Mouse (Mus musculus) liver, postnatal 0 days (tissue): Measurements from ENCODE around the gene Mov10l1. TPM values are rescaled to one million over a fixed set of nuclear protein-coding genes. Genes with fewer than 3 reads are reported as not detected.

Source experiments
- ATAC-seq: fragments of 200-750 bp; cut with Nextera tagmentation; 2 replicates; pipeline ENCODE4 v1.8.0; 2017; ENCODE audit warnings: mild to moderate bottlenecking, moderate library complexity
- DNase-seq: peaks from one replicate; pipeline ENCODE4 v3.0.0-alpha.2; 2016
- H3K27ac ChIP-seq: fragments of 300-500 bp; sonication (generic); 2 replicates; pipeline ENCODE4 v1.5.1; 2014; ENCODE audit warnings: antibody characterized with exemption, moderate library complexity, mild to moderate bottlenecking, low read depth
- H3K27me3 ChIP-seq: fragments of 300-500 bp; sonication (generic); 2 replicates; pipeline ENCODE4 v1.6.1; 2014; ENCODE audit warnings: low read length, control low read depth, mixed read lengths; ENCODE audit not compliant: insufficient read depth
- H3K36me3 ChIP-seq: fragments of 300-500 bp; sonication (generic); replicated peaks from 2 replicates; pipeline ENCODE4 v1.6.1; 2014; ENCODE audit warnings: mild to moderate bottlenecking, control low read depth, low read length, moderate library complexity, mixed read lengths; ENCODE audit not compliant: insufficient read depth
- H3K4me1 ChIP-seq: fragments of 300-500 bp; sonication (generic); 2 replicates; pipeline ENCODE4 v1.6.1; 2014; ENCODE audit warnings: antibody characterized with exemption, mild to moderate bottlenecking, control low read depth; ENCODE audit not compliant: insufficient read depth
- H3K4me2 ChIP-seq: fragments of 300-500 bp; sonication (generic); 2 replicates; pipeline ENCODE4 v1.6.1; 2014; ENCODE audit warnings: low read depth, mild to moderate bottlenecking, low read length, moderate library complexity, mixed read lengths
- H3K4me3 ChIP-seq: fragments of 300-500 bp; sonication (generic); 2 replicates; pipeline ENCODE4 v1.5.1; 2014; ENCODE audit warnings: low read depth, low read length
- H3K9ac ChIP-seq: fragments of 300-500 bp; sonication (generic); replicated peaks from 2 replicates; pipeline ENCODE4 v1.6.1; 2014; ENCODE audit warnings: mild to moderate bottlenecking, moderate library complexity
- H3K9me3 ChIP-seq: fragments of 300-500 bp; sonication (generic); 2 replicates; pipeline ENCODE4 v1.6.1; 2016; ENCODE audit warnings: mild to moderate bottlenecking, control low read depth, low read length, mixed read lengths
- CTCF ChIP-seq: sonication (generic); IDR thresholded peaks from 2 replicates; pipeline ENCODE4 v1.5.1; 2016; ENCODE audit warnings: antibody characterized with exemption, low read depth
- EP300 ChIP-seq: IDR thresholded peaks from 2 replicates; pipeline ENCODE4 v1.6.1; 2016; ENCODE audit warnings: antibody characterized with exemption, low read depth, mild to moderate bottlenecking
- WGBS: fragments of 180-500 bp; shearing (Covaris S2); extraction: QIAGEN DNeasy Blood & Tissue Kit; methylation state at CpG from one replicate; pipeline ENCODE4 v1.1.7; 2014; ENCODE audit not compliant: insufficient replicate concordance; 5-methylcytosine and 5-hydroxymethylcytosine counted together
- polyA plus RNA-seq: library from polyadenylated mRNA; unstranded; fragments of >200 nt; fragmentation: Nextera tagmentation; extraction: Ambion mirVana; gene quantifications from 2 replicates; pipeline ENCODE4 v1.2.1, GENCODE M21; 2015

The Mov10l1 gene
- polyA plus RNA-seq, 1 experiment from 2014 or later: not detected

GRCm38 (mm10) chr15:89044381-89044780 lies 61.7 kb downstream of the Mov10l1 start:
- Histone ChIP-seq H3K27me3 (no peaks in the 10 kb centered on the region), H3K9ac (no peak overlapping the region), H3K9me3 (peaks cover 5% of the 10 kb centered on the region; the same call in 1 of the 2 replicates), H3K4me2 (no peak overlapping the region), H3K4me1 (no peaks in the 10 kb centered on the region), H3K27ac (no peak overlapping the region), H3K36me3 (no peaks in the 10 kb centered on the region), H3K4me3 (no peak overlapping the region)
- WGBS: 70% methylated on average over 5 of the region's 5 CpGs
- DNase-seq (no peak), ATAC-seq (no peak)
- no peak for TF ChIP-seq EP300
- TF ChIP-seq CTCF: no peak

- peaks cover 5% of the 10 kb centered on the region; the same call in 1 of the 2 replicates for H3K9me3 ChIP-seq
- H3K36me3 ChIP-seq: no peaks in the 10 kb centered on the region
- no peak for DNase-seq
- ATAC-seq: no peak
- H3K27me3 ChIP-seq: no peaks in the 10 kb centered on the region
- WGBS: 57% methylated on average over 4 of the region's 4 CpGs
- TF ChIP-seq CTCF: no peak
- TF ChIP-seq EP300: no peak
- H3K4me1 ChIP-seq: no peaks in the 10 kb centered on the region
- no peak overlapping the region for H3K9ac ChIP-seq
- no peak overlapping the region for H3K4me2 ChIP-seq
- H3K4me3 ChIP-seq: no peak overlapping the region
- H3K27ac ChIP-seq: no peak overlapping the region
Observed at GRCm38 (mm10) chr15:89046356-89046755, 63.6 kb downstream of the Mov10l1 start.

- Histone ChIP-seq H3K4me3 (no peak overlapping the region), H3K27ac (no peak overlapping the region), H3K4me2 (no peak overlapping the region), H3K9ac (no peak overlapping the region), H3K36me3 (no peaks in the 10 kb centered on the region), H3K4me1 (no peaks in the 10 kb centered on the region), H3K9me3 (no peaks in the 10 kb centered on the region), H3K27me3 (peaks cover 24% of the 10 kb centered on the region)
- no peak for TF ChIP-seq CTCF
- TF ChIP-seq EP300: no peak
- ATAC-seq: no peak
- WGBS: 71% methylated on average over 7 of the region's 7 CpGs
- DNase-seq: no peak
Observed at GRCm38 (mm10) chr15:89054666-89055065, 72.0 kb downstream of the Mov10l1 start.

GRCm38 (mm10) chr15:89058736-89059135 lies 76.0 kb downstream of the Mov10l1 start:
- no peaks in the 10 kb centered on the region for H3K36me3 ChIP-seq
- H3K9ac ChIP-seq: no peak overlapping the region
- DNase-seq: no peak
- H3K27me3 ChIP-seq: peaks cover 51% of the 10 kb centered on the region
- TF ChIP-seq EP300: no peak
- TF ChIP-seq CTCF: no peak
- no peak overlapping the region for H3K4me3 ChIP-seq
- no peak for ATAC-seq
- no peak overlapping the region for H3K27ac ChIP-seq
- H3K9me3 ChIP-seq: no peaks in the 10 kb centered on the region
- no peaks in the 10 kb centered on the region for H3K4me1 ChIP-seq
- no peak overlapping the region for H3K4me2 ChIP-seq
- WGBS: 25% methylated on average over 6 of the region's 6 CpGs

- TF ChIP-seq EP300 (no peak), CTCF (no peak)
- peaks cover 51% of the 10 kb centered on the region for H3K27me3 ChIP-seq
- no peak within 1 kb of the TSS for H3K27ac ChIP-seq
- no peaks in the 10 kb centered on the region for H3K36me3 ChIP-seq
- peak within 1 kb of the TSS; percentile 48 for H3K4me3 ChIP-seq
- 0 out of 2 replicates have a peak within 1 kb of the TSS, but pooled peaks have one; percentile 7 for H3K9ac ChIP-seq
- DNase-seq (no peak), ATAC-seq (no peak)
- peak within 1 kb of the TSS; percentile 75 for H3K4me2 ChIP-seq
- no peaks in the 10 kb centered on the region for H3K4me1 ChIP-seq
- no peaks in the 10 kb centered on the region for H3K9me3 ChIP-seq
- WGBS: 4% methylated on average over 34 of the region's 57 CpGs
Observed at GRCm38 (mm10) chr15:89059161-89059931, 76.6 kb downstream of the Mov10l1 start, which contains the start of gene Panx2. Gene Panx2, plus strand, starts transcription at chr15:89059734.

GRCm38 (mm10) chr15:89060032-89060681 lies 77.4 kb downstream of the Mov10l1 start:
- Histone ChIP-seq H3K36me3 (no peaks in the 10 kb centered on the region), H3K4me1 (no peaks in the 10 kb centered on the region), H3K9me3 (no peaks in the 10 kb centered on the region), H3K4me3 (peak overlapping the region; percentile 48), H3K9ac (0 out of 2 replicates have a peak overlapping the region, but pooled peaks have one; percentile 7), H3K27ac (no peak overlapping the region), H3K4me2 (peak overlapping the region; percentile 75), H3K27me3 (peaks cover 53% of the 10 kb centered on the region)
- 6% methylated on average over 39 of the region's 48 CpGs for WGBS
- no peak for TF ChIP-seq CTCF
- no peak for TF ChIP-seq EP300
- no peak for DNase-seq
- no peak for ATAC-seq
